Mouse (Mus musculus) intestine, embryonic 14.5 days (tissue): Measurements from ENCODE around the gene Exosc10. TPM values are rescaled to one million over a fixed set of nuclear protein-coding genes. Genes with fewer than 3 reads are reported as not detected.

Experiments used
- ATAC-seq: fragments of 200-750 bp; cut with Nextera tagmentation; replicated peaks from 2 replicates; pipeline ENCODE4 v1.8.0; 2017; ENCODE audit warnings: low read depth, moderate number of reproducible peaks, moderate TSS enrichment, moderate library complexity; ENCODE audit not compliant: low FRiP score, low TSS enrichment
- DNase-seq: peaks from one replicate; pipeline ENCODE4 v3.0.0-alpha.2; 2018; ENCODE audit warnings: low spot score
- H3K27ac ChIP-seq: fragments of 300-500 bp; sonication (generic); 2 replicates; pipeline ENCODE4 v1.5.1; 2014; ENCODE audit warnings: low read depth, mild to moderate bottlenecking, control low read depth
- H3K27me3 ChIP-seq: fragments of 300-500 bp; sonication (generic); replicated peaks from 2 replicates; pipeline ENCODE4 v1.6.1; 2014; ENCODE audit warnings: low read length, control low read depth; ENCODE audit not compliant: control insufficient read depth, insufficient read depth
- H3K36me3 ChIP-seq: fragments of 300-500 bp; sonication (generic); 2 replicates; pipeline ENCODE4 v1.6.1; 2014; ENCODE audit warnings: low read length, control low read depth; ENCODE audit not compliant: control insufficient read depth, insufficient read depth
- H3K4me1 ChIP-seq: fragments of 300-500 bp; sonication (generic); replicated peaks from 2 replicates; pipeline ENCODE4 v1.6.1; 2014; ENCODE audit warnings: low read length, control low read depth, mixed read lengths; ENCODE audit not compliant: control insufficient read depth, insufficient read depth
- H3K4me2 ChIP-seq: fragments of 300-500 bp; sonication (generic); 2 replicates; pipeline ENCODE4 v1.6.1; 2014; ENCODE audit warnings: low read length
- H3K4me3 ChIP-seq: fragments of 300-500 bp; sonication (generic); 2 replicates; pipeline ENCODE4 v1.5.1; 2014; ENCODE audit warnings: low read depth, low read length, control low read depth, mixed read lengths
- H3K9ac ChIP-seq: fragments of 300-500 bp; sonication (generic); 2 replicates; pipeline ENCODE4 v1.6.1; 2014; ENCODE audit warnings: mild to moderate bottlenecking, low read length
- H3K9me3 ChIP-seq: fragments of 300-500 bp; sonication (generic); 2 replicates; pipeline ENCODE4 v1.6.1; 2016; ENCODE audit warnings: low read length, control low read depth; ENCODE audit not compliant: control insufficient read depth
- WGBS: fragments of 180-500 bp; shearing (Covaris S2); extraction: QIAGEN DNeasy Blood & Tissue Kit; methylation state at CpG from one replicate; pipeline ENCODE4 v1.1.7; 2014; 5-methylcytosine and 5-hydroxymethylcytosine counted together
- polyA plus RNA-seq: library from polyadenylated mRNA; unstranded; fragments of >200 nt; fragmentation: Nextera tagmentation; extraction: Ambion mirVana; gene quantifications from 2 replicates; pipeline ENCODE4 v1.2.1, GENCODE M21; 2014

Exosc10 gene
- polyA plus RNA-seq, 1 experiment from 2014 or later: 89.2 TPM

- ATAC-seq (no peak), DNase-seq (peak; percentile 78)
- no peak overlapping the region for H3K4me2 ChIP-seq
- no peaks in the 10 kb centered on the region for H3K9me3 ChIP-seq
- H3K27ac ChIP-seq: no peak overlapping the region
- H3K4me3 ChIP-seq: no peak overlapping the region
- no peaks in the 10 kb centered on the region for H3K4me1 ChIP-seq
- peaks cover 18% of the 10 kb centered on the region for H3K36me3 ChIP-seq
- H3K27me3 ChIP-seq: no peaks in the 10 kb centered on the region
- 24% methylated on average over 5 of the region's 5 CpGs for WGBS
- no peak overlapping the region for H3K9ac ChIP-seq
Measured at GRCm38 (mm10) chr4:148607758-148608157, 49.5 kb downstream of the Exosc10 start.

- H3K9ac ChIP-seq: no peak overlapping the region
- H3K36me3 ChIP-seq: peaks cover 32% of the 10 kb centered on the region
- no peak overlapping the region for H3K4me2 ChIP-seq
- DNase-seq: no peak
- H3K27me3 ChIP-seq: no peaks in the 10 kb centered on the region
- H3K4me1 ChIP-seq: no peaks in the 10 kb centered on the region
- no peaks in the 10 kb centered on the region for H3K9me3 ChIP-seq
- H3K27ac ChIP-seq: no peak overlapping the region
- ATAC-seq: no peak
- no peak overlapping the region for H3K4me3 ChIP-seq
- 86% methylated on average over 5 of the region's 5 CpGs for WGBS
Measured at GRCm38 (mm10) chr4:148609805-148610204, 51.6 kb downstream of the Exosc10 start.

GRCm38 (mm10) chr4:148610631-148611364, 52.6 kb downstream of the Exosc10 start:
- no peak overlapping the region for H3K27ac ChIP-seq
- WGBS: 71% methylated on average over 5 of the region's 5 CpGs
- no peak overlapping the region for H3K4me3 ChIP-seq
- no peak overlapping the region for H3K9ac ChIP-seq
- no peaks in the 10 kb centered on the region for H3K27me3 ChIP-seq
- H3K36me3 ChIP-seq: peaks cover 42% of the 10 kb centered on the region
- DNase-seq: no peak
- ATAC-seq: no peak
- no peaks in the 10 kb centered on the region for H3K4me1 ChIP-seq
- H3K4me2 ChIP-seq: no peak overlapping the region
- no peaks in the 10 kb centered on the region for H3K9me3 ChIP-seq

DNA sequence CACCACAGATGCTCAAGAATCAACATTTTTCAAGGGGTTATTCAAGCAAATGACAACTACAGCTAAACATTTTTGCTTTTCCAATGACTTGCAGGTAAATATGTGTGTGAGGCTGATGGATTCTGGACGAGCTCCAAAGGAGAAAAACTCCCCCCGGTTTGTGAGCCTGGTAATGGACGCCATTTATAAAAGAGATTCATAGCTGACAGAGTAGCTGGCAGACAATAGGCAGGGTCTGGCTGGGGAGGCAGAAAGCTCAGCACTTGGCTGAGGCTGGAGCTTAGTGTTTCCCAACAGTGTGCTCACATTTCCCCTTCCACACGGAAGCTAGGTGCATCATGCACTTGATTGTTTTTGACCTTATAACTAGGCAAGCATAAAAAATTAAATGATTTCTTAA, 54.3 kb downstream of the Exosc10 start:
- 40% methylated on average over 4 of the region's 4 CpGs for WGBS
- peaks cover 59% of the 10 kb centered on the region for H3K36me3 ChIP-seq

DNA sequence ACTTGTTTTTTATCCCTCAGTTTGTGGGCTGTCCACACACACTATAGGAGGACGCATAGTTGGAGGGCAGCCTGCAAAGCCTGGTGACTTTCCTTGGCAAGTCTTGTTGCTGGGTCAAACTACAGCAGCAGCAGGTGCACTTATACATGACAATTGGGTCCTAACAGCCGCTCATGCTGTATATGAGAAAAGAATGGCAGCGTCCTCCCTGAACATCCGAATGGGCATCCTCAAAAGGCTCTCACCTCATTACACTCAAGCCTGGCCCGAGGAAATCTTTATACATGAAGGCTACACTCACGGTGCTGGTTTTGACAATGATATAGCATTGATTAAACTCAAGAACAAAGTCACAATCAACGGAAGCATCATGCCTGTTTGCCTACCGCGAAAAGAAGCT, 55.5 kb downstream of the Exosc10 start:
- H3K27me3 ChIP-seq: no peaks in the 10 kb centered on the region
- ATAC-seq: no peak
- H3K9me3 ChIP-seq: no peaks in the 10 kb centered on the region
- no peaks in the 10 kb centered on the region for H3K4me1 ChIP-seq
- H3K4me2 ChIP-seq: no peak overlapping the region
- H3K9ac ChIP-seq: no peak overlapping the region
- H3K27ac ChIP-seq: no peak overlapping the region
- peaks cover 69% of the 10 kb centered on the region for H3K36me3 ChIP-seq
- WGBS: 85% methylated on average over 9 of the region's 9 CpGs
- DNase-seq: no peak
- no peak overlapping the region for H3K4me3 ChIP-seq

More for the DNA sequence above, 54.3 kb downstream of the Exosc10 start:
- Histone ChIP-seq H3K4me2 (no peak overlapping the region), H3K9me3 (no peaks in the 10 kb centered on the region), H3K4me3 (no peak overlapping the region), H3K27me3 (no peaks in the 10 kb centered on the region), H3K27ac (no peak overlapping the region), H3K9ac (no peak overlapping the region), H3K4me1 (no peaks in the 10 kb centered on the region)
- peak; percentile 53 for DNase-seq
- ATAC-seq: no peak

DNA sequence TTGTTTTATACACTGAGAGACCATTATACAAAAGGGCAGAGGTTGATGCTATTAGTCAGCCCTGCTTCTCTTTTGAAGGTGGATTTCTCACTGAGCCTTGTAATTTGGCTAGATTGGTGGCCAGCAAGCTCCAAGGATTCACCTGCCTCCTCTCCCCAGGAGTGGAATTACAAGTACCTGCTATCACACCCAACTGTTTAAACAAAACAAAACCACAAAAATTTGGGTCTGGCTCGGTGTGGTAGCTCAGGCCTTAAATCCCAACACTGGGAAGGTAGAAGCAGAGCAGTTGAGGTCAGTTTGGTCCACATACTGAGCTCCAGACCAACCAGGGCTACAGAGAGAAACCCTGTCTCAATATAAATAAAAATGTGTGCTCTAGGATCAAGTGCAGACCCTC, 61.6 kb downstream of the Exosc10 start:
- Histone ChIP-seq H3K9me3 (no peaks in the 10 kb centered on the region), H3K9ac (no peak overlapping the region), H3K27ac (no peak overlapping the region), H3K4me1 (peaks cover 9% of the 10 kb centered on the region), H3K36me3 (peaks cover 98% of the 10 kb centered on the region), H3K27me3 (no peaks in the 10 kb centered on the region), H3K4me3 (no peak overlapping the region), H3K4me2 (no peak overlapping the region)
- ATAC-seq (no peak), DNase-seq (no peak)
- 57% methylated on average over 1 of the region's 1 CpGs for WGBS

- no peak for ATAC-seq
- 96% methylated on average over 1 of the region's 1 CpGs for WGBS
Measured at GRCm38 (mm10) chr4:148620718-148621117, 62.5 kb downstream of the Exosc10 start.

GRCm38 (mm10) chr4:148622485-148622884, 64.3 kb downstream of the Exosc10 start:
- peaks cover 76% of the 10 kb centered on the region for H3K36me3 ChIP-seq
- no peaks in the 10 kb centered on the region for H3K27me3 ChIP-seq

More at GRCm38 (mm10) chr4:148620718-148621117, 62.5 kb downstream of the Exosc10 start:
- H3K9ac ChIP-seq: no peak overlapping the region
- DNase-seq: no peak
- H3K4me2 ChIP-seq: no peak overlapping the region
- H3K27me3 ChIP-seq: no peaks in the 10 kb centered on the region
- no peaks in the 10 kb centered on the region for H3K9me3 ChIP-seq
- H3K4me3 ChIP-seq: no peak overlapping the region
- H3K36me3 ChIP-seq: peaks cover 93% of the 10 kb centered on the region
- no peak overlapping the region for H3K27ac ChIP-seq
- H3K4me1 ChIP-seq: peaks cover 13% of the 10 kb centered on the region

DNA sequence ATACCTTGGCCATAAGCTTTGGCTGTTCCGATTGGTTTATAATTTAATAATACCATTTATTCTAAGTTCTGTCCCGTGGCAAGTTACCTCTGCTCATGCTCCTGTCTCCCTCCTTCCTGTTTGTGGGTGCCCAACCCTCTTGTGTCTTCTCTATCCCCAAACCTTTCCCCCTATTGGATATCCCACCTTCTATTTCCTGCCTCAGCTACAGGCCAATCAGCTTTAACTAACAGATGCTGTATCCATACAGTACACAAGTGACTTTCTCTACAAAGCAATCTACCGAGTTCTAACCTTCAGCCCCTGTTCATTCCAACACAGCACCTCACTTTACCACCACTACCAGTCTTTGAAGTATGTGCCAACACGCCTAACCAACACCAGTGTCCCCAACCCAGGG, 65.4 kb downstream of the Exosc10 start:
- Histone ChIP-seq H3K27ac (no peak overlapping the region), H3K4me2 (no peak overlapping the region), H3K4me1 (peaks cover 13% of the 10 kb centered on the region), H3K9ac (no peak overlapping the region), H3K4me3 (no peak overlapping the region), H3K36me3 (peaks cover 67% of the 10 kb centered on the region), H3K9me3 (no peaks in the 10 kb centered on the region), H3K27me3 (no peaks in the 10 kb centered on the region)
- 75% methylated on average over 4 of the region's 4 CpGs for WGBS
- ATAC-seq (no peak), DNase-seq (no peak)

More at GRCm38 (mm10) chr4:148622485-148622884, 64.3 kb downstream of the Exosc10 start:
- peaks cover 13% of the 10 kb centered on the region for H3K4me1 ChIP-seq
- no peak overlapping the region for H3K9ac ChIP-seq
- 92% methylated on average over 4 of the region's 4 CpGs for WGBS
- no peak overlapping the region for H3K4me3 ChIP-seq
- H3K4me2 ChIP-seq: no peak overlapping the region
- ATAC-seq: no peak
- no peak for DNase-seq
- H3K9me3 ChIP-seq: no peaks in the 10 kb centered on the region
- H3K27ac ChIP-seq: no peak overlapping the region
